Mouse (Mus musculus): ENCODE measurements around the gene Paxx. TPM values are rescaled to one million over a fixed set of nuclear protein-coding genes. Genes with fewer than 3 reads are reported as not detected.
"Not testable (repeated sequence)": the region's sequence is repeated elsewhere in the genome, so short reads cannot be mapped to it uniquely, and the experiment has no call there.

The Paxx gene
- total RNA-seq, 2 experiments from 2014 or later: 22.6 to 28.7 TPM

DNA sequence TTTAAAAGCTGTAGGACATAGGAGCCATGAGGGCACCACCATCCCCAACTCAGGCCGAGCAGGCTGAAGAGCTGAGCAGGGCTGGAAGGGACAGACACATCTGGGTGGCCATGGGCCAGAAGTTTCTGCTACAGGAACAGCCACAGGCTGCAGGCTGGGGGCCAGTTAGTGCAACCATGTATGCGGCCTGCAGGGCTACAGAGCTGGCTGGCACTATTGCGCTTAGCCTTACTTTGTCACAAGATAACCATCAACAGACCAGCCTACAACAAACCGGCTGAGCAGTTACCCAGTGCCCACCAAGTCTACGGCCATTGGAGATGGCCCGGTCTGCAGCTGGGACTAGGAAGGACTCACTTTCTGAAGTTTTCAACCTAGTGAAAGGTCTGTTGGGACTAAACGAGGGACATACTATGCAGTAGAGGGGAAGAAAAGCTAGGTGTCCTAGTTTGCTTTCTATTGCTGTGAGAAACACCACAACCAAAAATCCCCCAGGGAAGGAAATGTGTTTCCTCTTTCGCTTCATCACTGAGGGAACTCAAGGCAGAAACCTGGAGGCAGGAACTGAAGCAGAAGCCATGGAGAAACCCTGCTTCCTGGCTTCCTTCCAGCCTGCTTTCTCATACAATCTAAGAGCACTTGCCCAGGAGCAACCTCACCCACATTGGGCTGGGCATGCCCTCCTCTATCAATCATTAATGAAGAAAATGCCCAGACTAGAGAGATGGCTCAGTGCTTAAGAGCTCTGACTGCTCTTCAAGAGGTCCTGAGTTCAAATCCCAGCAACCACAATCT, 9.8 kb downstream of the Paxx start:
- no peak for DNase-seq

DNA sequence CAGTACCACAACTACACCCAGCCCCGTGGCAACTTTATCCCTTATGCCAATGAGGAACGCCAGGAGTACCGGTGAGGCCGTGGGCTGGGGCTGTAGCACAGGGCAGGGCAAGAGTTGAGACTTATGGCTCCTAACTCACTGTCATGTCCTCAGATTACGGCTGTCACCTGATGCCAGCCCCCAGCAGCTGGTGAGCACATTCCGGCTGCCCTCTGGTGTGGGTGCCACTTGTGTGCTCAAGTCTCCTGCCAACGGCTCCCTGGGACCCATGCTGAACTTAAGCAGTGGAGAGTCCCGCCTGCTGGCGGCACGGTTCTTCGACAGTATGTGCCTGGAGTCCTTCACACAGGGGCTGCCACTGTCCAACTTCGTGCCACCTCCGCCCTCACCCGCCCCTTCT, 18.2 kb downstream of the Paxx start:
- no peak for DNase-seq

DNA sequence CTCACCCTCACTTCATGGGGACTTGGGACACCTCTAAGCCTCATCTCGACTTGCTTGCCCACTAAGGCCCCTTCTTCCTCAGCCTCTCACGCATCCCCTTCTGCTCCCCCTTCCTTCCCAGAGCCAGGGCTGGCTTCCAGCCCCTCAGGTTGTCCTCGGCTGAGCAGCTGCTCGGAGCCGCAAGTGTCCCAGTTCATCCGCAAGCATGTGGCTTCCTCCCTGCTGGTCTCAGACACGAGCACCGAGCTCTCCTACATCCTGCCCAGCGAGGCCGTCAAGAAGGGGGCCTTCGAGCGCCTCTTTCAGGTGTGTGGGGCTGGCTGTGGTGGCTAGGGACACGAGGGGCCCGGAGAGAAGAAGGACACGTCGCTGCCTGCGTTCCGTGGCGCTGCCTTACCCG, 19.8 kb downstream of the Paxx start:
- no peak for DNase-seq

DNA sequence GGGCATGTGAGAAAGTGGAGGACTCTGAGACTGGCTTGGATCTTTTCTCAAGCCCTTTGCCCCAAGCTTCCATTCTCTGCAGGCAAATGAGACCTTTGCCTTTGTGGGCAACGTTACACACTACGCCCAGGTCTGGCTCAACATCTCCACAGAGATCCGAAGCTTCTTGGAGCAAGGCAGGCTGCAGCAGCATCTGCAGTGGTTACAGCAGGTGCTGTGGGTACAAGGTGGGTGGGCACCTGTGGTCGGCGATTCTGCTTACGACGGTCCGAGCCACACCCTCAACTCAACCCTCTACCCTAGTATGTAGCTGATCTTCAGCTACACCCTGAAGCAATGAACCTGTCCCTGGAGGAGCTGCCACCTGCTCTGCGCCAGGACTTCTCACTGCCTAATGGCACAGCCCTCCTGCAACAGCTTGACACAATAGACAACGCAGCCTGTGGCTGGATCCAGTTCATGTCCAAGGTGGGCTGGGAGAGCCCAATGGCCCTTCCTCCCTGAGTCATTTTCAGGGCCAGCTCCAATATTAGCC, 24.5 kb downstream of the Paxx start:
- DNase-seq: no peak

DNA sequence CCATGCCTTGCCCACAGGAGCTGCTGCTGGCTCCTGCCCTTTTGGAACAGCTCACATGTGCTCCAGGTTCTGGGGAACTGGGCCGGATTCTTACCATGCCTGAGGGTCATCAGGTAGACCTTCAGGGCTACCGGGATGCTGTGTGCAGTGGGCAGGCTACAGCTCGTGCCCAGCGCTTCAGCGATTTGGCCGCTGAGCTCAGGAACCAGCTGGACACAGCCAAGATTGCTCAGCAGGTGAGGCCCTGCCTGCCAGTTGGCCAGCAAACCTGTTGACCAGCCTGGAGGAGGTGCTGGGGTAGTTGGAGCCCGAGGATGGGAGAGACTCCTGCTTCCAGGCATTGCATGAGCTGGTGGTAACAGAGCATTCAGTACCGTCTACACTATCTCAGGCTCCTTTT, 26.6 kb downstream of the Paxx start:
- DNase-seq: no peak

DNA sequence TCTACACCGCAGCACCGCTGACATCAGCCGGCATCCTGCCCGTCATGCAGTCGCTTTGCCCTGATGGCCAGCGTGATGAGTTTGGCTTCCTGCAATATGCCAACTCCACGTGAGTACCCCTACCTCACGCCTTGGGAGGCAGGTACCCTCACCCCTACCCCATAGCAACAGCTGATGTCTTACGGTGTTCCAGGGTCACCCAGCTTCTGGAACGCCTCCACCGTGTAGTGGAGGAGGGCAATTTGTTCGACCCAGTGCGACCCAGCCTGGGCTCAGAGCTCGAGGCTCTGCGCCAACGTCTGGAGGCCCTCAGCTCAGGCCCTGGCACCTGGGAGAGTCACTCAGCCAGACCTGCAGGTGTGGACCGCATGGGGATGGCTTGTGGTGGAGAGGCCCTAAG, 27.8 kb downstream of the Paxx start:
- DNase-seq: no peak

DNA sequence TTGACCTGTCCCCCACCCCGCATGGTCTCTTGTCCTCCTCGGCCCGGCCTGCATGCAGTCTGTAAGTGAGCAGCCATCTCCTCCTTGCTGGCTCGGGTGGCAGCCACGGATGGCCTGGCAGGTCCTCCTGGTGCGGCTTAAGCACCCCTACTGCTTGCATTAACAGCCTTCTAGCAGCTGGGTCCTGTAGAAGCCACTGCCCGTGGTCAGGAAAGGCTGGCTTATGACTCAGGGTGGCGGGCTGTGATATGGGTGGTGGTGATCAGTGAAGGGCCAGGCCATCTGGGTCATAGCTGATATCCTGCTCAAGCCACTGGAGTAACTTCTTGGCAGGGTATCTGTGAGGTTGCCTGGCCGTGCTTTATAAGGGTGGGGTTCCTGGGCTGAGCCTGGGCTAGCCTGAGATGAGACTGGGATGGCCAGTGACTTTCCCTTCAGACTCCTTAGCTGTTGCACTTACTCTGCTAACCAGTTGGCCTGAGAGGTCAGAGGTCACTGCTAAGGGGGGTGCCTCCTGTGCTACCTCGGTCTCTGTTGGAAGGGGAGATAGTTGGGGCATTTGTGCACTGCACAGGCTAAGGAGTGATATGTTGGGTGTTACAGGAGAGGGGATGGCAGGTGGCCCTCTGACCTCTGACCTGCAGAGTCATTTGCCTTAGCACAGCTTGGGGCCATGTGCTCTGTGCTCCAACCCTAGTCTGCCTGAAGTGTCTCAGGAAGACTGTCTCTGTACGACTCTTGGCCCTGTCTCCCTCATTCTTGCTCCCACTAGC, 28.4 kb downstream of the Paxx start:
- no peak for DNase-seq

DNA sequence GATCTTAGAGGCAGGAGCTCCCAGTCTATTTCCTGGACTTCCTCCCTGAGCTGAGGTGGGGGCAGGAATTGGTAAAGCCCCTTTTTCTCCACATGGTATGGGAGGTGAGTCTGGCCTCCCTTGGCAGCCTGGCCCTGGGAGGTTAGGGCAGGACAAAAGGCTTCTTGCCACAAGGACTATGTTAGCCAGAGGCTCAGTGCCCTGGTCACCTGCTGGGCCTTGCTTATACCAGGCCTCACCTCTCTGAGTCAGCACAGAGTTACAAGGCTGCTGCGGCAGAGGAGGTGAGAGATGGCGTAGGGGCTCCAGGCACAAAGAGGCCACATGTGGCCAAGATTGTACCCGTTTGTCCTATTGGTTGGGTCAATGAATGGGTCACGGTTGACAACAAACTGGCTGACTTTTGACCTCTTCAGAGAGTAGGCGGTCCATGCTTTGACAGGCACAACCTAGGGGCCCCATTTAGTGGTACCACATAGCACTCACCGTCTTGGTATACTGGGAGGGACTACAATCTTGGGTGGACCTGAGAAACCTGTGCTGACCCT, 29.5 kb downstream of the Paxx start:
- no peak for DNase-seq

DNA sequence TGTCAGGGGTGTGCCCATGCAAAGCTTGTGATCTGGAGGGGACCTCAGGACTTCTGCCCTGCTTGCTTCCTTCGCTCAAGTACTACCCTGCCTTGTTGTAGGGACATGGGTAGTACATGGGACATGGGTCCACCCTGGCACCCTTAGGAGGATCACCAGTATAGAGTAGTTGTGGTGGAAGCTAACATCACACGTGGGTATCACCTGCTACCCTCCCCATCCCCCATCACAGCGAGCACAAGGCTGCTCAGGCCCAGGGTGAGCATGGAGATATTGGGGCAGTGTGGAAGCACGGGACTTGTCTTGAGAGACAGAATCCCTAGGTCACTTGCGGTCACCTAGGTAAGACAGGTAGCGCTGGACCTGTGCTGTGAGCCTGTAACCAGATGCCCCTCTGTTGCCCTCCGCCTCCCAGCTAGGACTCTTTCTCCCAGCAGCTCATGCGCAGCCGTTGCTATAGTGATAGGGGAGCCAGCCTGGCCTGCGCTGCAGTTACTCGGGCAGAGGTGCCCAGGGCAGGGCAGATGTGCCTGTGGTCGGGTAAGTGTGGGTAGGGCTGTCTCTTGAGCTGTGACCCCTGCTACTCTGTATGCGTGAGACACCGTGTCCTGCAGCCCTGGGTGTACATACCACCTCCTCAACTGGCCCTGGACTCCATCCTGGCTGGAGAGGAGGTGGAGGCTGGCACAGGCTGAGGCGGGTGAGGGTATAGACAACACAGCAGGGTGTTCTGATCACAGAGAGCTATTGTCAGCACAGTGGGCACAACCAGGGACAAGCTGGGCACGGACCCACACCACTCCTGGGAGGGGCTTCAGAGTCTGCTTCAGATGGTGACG, 30.3 kb downstream of the Paxx start:
- DNase-seq: no peak

DNA sequence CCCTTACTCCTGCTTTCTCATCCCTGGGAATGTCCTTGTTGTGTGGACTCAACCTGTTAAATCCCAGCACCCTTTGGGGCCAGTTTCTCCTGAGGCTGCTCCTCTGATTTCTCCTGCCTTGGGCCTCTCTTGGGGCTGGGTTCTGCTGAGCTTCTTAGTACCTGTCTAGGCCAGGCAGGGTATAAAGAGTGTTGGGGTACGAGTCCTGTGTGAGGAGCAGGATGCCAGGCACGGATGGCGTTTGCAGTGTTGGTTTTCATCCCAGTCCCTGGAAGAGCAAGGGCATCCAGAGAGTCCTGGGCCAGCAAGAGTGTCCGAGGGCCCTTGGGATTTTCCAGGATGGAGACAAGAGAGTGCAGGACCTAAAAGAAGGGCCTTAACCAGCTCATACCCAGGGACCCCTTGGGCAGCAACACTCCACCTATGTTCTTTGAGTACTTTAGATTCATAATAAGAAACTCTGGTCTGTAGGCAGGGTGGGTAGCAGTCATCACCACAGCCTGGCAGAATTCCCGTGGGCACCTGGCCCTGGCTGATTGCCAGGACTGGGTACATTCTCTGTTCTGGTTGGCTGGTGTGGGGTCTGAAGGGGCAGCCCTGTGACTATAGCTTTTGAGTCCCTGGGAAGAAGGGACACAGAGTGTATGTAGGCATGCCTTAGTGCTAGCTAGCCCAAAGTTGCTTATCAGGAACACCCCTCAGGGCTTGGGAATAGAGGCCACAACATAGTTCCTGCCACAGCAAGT, 31.3 kb downstream of the Paxx start:
- peak in 1 of 2 experiments; percentile 15 for DNase-seq

DNA sequence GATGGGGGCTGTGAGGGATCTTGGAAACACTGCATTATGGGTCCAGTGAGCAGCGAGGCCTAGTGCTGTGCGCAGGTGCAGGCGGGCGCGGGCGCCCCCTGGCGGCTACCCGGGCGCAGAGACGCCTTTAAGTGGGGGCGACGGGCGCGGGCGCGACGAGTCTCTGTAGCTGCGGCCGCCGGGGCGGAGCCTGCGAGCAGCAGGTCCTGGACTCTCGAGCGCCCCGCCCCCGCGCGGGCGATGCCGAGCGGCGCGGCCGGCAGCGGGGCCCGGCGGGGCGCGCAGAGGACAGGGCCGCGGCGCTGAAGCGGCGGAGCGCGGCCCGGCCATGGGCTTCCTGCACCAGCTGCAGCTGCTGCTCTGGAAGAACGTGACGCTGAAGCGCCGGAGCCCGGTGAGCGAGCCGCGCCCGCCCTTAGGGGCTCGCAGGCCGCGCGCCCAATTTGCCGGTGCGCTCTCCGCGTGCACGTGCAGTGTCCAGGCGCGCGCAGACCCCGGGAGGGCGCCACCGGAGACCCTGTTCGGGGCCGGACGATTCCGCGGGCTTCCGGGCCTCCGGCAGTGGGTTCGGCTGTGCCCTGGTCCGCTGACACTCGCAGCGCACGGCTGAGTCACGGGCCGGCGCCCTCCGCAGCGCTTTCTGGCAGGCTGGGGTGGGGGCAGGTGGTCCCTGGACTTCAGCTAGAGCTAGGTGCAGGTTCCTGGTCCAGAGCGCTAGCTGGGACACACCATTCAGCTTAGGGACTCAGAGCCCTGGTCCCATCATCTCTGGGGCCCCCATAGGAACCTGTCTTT, 32.3 kb downstream of the Paxx start, which contains the start of gene Abca2:
Gene Abca2, plus strand, starts transcription at position 262 of the 795 bp plus-strand sequence.
- peak; percentile 91 to 96 for DNase-seq

DNA sequence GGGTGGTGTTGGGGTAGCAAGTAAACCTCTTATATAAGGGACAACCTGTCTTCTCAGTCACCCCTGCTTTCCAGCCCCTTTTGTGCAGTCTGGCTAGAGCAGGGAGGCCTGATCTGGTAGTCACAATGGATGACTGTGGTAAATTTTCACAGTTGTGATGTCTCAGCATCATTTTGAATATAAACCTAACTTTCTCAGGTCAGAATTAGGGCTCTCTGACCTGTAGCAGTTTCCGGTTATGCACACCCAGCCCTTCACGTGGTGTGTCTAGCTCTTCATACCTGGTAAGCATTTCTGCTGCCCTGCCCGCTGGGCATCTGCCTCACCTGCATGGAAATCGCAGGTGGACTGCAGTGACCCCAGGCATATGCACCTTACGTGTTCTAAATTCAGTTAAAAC, 33.6 kb downstream of the Paxx start:
- DNase-seq: no peak

DNA sequence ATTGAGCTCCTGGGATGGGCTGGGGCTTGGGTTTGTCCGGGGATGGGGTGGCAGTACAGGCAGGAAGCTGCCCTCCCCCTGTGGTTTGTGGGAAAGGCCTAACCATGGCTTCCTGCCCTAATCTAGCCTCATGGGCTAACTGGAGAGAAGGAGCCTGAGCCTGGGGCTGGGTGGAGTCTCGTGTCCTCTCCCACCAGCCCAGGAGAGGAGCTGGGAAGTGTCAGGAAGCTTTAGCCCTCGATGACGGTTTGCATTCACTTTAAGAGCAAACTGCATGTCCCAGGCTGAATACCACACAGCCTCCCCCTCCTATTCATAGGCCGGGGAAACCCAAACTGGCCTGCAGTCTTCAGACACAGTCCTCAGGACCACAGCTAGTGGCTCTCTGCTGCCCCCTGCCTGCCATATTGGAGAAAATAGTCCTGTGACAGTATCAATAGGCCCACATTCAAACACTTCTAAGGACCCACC, 34.1 kb downstream of the Paxx start:
- peak; percentile 68 to 87 for DNase-seq

DNA sequence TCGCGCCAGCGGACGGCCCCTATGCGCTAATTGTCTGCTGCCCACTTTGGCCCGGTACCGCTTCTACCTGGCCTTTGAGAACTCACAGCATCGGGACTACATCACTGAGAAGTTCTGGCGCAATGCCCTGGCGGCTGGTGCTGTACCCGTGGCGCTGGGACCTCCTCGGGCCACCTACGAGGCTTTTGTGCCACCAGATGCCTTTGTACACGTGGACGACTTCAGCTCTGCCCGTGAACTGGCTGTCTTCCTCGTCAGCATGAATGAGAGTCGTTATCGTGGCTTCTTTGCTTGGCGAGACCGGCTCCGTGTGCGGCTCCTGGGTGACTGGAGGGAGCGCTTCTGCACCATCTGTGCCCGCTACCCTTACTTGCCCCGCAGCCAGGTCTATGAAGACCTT, 35.4 kb downstream of the Paxx start:
- no peak for DNase-seq

DNA sequence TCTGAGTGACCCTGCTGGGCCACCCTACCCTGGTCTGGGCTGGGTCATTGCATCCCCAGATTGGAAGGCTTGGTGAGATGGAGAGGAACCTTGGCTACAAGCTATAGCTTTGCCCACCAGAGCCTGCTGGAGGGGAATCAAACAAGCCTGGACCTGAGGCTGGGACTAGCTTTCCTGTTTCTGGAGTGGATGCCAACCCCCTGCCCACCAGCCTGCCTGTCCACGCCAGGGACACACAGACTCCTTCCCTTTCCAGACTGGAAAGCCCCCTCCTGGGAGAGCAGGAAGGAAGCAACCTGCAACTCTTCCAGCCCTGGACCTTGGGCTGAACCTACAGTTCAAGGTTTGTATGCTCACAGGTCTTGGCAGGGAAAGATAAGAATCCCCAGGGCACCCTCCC, 37.3 kb downstream of the Paxx start:
- DNase-seq: no peak

DNA sequence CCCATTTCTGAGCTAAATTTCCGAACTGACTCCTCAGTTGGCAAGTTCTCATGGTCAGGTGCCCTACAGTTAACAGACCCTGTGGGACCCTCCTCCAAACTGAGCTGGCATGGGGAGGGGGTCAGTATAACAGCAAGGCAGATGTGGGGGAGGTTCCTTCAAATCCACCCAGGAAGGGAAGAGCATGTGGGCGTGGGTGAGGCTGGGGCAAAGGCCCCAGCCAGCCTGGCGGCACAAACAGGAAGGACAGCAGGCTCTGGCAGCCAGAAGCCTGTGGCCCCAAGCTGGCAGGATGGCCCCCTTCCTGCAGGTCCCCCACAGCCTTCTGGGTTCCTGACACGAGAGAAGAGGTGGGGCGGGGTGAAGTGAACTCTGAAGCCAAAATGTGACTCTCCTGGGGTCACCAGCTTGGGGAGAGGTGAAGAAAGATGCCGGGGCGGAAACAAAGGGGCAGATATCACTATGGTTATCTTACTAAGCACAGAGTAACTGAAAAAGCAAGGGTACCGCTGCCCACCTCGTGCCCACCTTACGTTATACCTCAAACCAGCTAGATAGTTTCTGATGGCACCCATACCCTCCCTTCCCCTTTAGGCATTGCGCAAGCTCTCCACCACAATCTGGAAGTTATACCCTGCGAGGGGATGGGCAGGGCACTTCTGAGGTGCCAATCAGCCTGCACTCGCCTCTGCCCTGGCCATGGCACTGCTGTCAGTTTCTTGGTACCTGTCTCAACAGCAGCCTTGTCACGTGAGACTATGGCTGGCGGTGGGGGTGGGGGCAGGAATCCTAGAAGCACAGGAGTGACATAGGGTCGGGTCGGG, 38.1 kb downstream of the Paxx start, which contains the start of gene Fut7:
Gene Fut7, plus strand, starts transcription at position 681 of the 824 bp plus-strand sequence.
- peak; percentile 34 to 44 for DNase-seq

DNA sequence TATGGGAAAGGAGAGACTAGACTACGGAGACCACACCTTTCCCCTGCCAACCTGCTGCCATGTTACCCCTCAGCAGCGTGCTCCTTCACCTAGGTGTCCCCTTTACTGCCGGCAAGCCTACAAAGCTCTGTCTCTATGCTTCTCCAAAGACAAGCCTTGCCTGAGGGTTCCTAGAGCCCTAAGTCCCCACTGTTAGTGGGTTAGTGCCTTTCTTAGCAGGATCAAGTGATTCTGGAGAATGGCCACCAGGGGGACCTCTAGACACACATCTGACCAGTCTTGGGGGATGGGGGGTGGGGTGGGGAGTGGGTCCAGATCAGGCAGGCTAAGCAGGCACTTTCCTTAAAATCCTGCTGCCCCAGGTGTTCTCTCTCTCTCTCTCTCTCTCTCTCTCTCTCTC, 39.0 kb downstream of the Paxx start:
- peak; percentile 39 to 65 for DNase-seq

DNA sequence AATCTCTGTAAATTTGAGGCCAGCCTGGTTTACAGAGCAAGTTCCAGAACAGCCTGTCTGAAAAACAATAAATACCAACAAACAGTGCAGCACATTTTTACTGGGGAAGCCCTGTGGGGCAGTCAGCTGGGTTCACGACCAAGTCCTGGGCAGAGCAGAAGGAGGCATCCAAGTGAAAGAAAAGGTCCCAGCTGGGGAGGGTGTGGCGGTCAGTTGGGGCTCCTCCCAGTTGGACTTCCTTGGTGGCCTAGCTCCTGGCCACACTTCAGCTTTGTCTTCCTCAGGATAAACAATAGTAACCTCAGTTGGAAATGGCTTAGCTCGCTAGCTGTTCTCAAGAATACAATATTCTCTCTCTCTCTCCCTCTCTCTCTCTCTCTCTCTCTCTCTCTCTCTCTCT, 43.5 kb downstream of the Paxx start:
- DNase-seq: peak; percentile 37 to 62

DNA sequence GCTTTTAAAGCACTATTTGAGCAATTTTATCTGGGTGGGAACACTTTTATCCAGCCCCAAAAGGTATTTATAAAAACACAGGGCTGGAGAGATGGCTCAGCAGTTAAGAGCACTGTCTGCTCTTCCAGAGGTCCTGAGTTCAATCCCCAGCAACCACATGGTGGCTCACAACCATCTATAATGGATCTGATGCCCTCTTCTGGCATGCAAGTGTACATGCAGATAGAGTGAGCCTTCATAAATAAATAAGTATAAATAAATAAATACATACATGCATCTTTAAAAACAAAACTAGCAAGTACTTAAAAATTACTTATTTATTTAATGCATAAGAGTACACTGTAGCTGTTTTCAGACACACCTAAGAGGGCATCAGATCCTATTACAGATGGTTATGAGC, 47.5 kb downstream of the Paxx start:
- not testable (repeated sequence) for DNase-seq
